Mouse (Mus musculus): ENCODE data around the gene Mast1. TPM values are rescaled to one million over a fixed set of nuclear protein-coding genes. Genes with fewer than 3 reads are reported as not detected.

Mast1 gene
- polyA plus RNA-seq, 1 experiment from 2014 or later = 79.8 TPM

GRCm38 (mm10) chr8:84915269-84915668 is 21.9 kb downstream of the Mast1 start:
- peaks cover 81% of the 10 kb centered on the region for H3K36me3 ChIP-seq (ENCODE audit: control insufficient read depth, insufficient read depth, low read length)
- ATAC-seq (ENCODE audit: low read depth) = no peak
- H3K27me3 ChIP-seq (ENCODE audit: control insufficient read depth, insufficient read depth, low read length) = peaks cover 28% of the 10 kb centered on the region
- no peak overlapping the region for H3K9ac ChIP-seq (replicated peaks; ENCODE audit: low read depth, low read length)
- no peaks in the 10 kb centered on the region for H3K4me1 ChIP-seq (ENCODE audit: control insufficient read depth, insufficient read depth, low read length)
- no peak overlapping the region for H3K27ac ChIP-seq (ENCODE audit: low read depth, low read length)
- no peaks in the 10 kb centered on the region for H3K9me3 ChIP-seq (ENCODE audit: control insufficient read depth, low read length)
- H3K4me3 ChIP-seq (ENCODE audit: low read depth, low read length) = no peak overlapping the region
- no peak overlapping the region for H3K4me2 ChIP-seq (ENCODE audit: low read depth, low read length)
- 79% methylated on average over 8 of the region's 8 CpGs for WGBS

- H3K36me3 ChIP-seq (ENCODE audit: control insufficient read depth, insufficient read depth, low read length) = peaks cover 70% of the 10 kb centered on the region
- ATAC-seq (ENCODE audit: low read depth) = no peak
- H3K9ac ChIP-seq (replicated peaks; ENCODE audit: low read depth, low read length) = no peak overlapping the region
- H3K9me3 ChIP-seq (ENCODE audit: control insufficient read depth, low read length) = no peaks in the 10 kb centered on the region
- H3K4me3 ChIP-seq (ENCODE audit: low read depth, low read length) = no peak overlapping the region
- H3K27me3 ChIP-seq (ENCODE audit: control insufficient read depth, insufficient read depth, low read length) = peaks cover 28% of the 10 kb centered on the region
- H3K4me2 ChIP-seq (ENCODE audit: low read depth, low read length) = no peak overlapping the region
- H3K27ac ChIP-seq (ENCODE audit: low read depth, low read length) = no peak overlapping the region
- H3K4me1 ChIP-seq (ENCODE audit: control insufficient read depth, insufficient read depth, low read length) = no peaks in the 10 kb centered on the region
- 35% methylated on average over 4 of the region's 4 CpGs for WGBS
These were observed 23.2 kb downstream of the Mast1 start for GRCm38 (mm10) chr8:84913960-84914359.

GRCm38 (mm10) chr8:84913502-84913900 is 23.7 kb downstream of the Mast1 start:
- WGBS = 20% methylated on average over 9 of the region's 9 CpGs
- Histone ChIP-seq H3K9ac (replicated peaks; ENCODE audit: low read depth, low read length) (no peak overlapping the region), H3K4me2 (ENCODE audit: low read depth, low read length) (peak overlapping the region; percentile 40), H3K27ac (ENCODE audit: low read depth, low read length) (no peak overlapping the region), H3K36me3 (ENCODE audit: control insufficient read depth, insufficient read depth, low read length) (peaks cover 67% of the 10 kb centered on the region), H3K4me1 (ENCODE audit: control insufficient read depth, insufficient read depth, low read length) (no peaks in the 10 kb centered on the region), H3K9me3 (ENCODE audit: control insufficient read depth, low read length) (no peaks in the 10 kb centered on the region), H3K27me3 (ENCODE audit: control insufficient read depth, insufficient read depth, low read length) (peaks cover 28% of the 10 kb centered on the region), H3K4me3 (ENCODE audit: low read depth, low read length) (no peak overlapping the region)
- no peak for ATAC-seq (ENCODE audit: low read depth)

GRCm38 (mm10) chr8:84912895-84913501 is 24.2 kb downstream of the Mast1 start:
- Histone ChIP-seq H3K9ac (replicated peaks; ENCODE audit: low read depth, low read length) (no peak overlapping the region), H3K4me3 (ENCODE audit: low read depth, low read length) (peak overlapping the region; percentile 10; the same call in 1 of the 2 replicates), H3K4me2 (ENCODE audit: low read depth, low read length) (peak overlapping the region; percentile 40), H3K9me3 (ENCODE audit: control insufficient read depth, low read length) (no peaks in the 10 kb centered on the region), H3K4me1 (ENCODE audit: control insufficient read depth, insufficient read depth, low read length) (no peaks in the 10 kb centered on the region), H3K27me3 (ENCODE audit: control insufficient read depth, insufficient read depth, low read length) (peaks cover 28% of the 10 kb centered on the region), H3K36me3 (ENCODE audit: control insufficient read depth, insufficient read depth, low read length) (peaks cover 62% of the 10 kb centered on the region), H3K27ac (ENCODE audit: low read depth, low read length) (no peak overlapping the region)
- WGBS = 4% methylated on average over 55 of the region's 55 CpGs
- no peak for ATAC-seq (ENCODE audit: low read depth)

- H3K27ac ChIP-seq (ENCODE audit: low read depth, low read length) = no peak overlapping the region
- WGBS = 22% methylated on average over 27 of the region's 27 CpGs
- peaks cover 56% of the 10 kb centered on the region for H3K36me3 ChIP-seq (ENCODE audit: control insufficient read depth, insufficient read depth, low read length)
- ATAC-seq (ENCODE audit: low read depth) = no peak
- H3K9ac ChIP-seq (replicated peaks; ENCODE audit: low read depth, low read length) = no peak overlapping the region
- no peaks in the 10 kb centered on the region for H3K4me1 ChIP-seq (ENCODE audit: control insufficient read depth, insufficient read depth, low read length)
- peaks cover 28% of the 10 kb centered on the region for H3K27me3 ChIP-seq (ENCODE audit: control insufficient read depth, insufficient read depth, low read length)
- no peaks in the 10 kb centered on the region for H3K9me3 ChIP-seq (ENCODE audit: control insufficient read depth, low read length)
- no peak overlapping the region for H3K4me2 ChIP-seq (ENCODE audit: low read depth, low read length)
- H3K4me3 ChIP-seq (ENCODE audit: low read depth, low read length) = no peak overlapping the region
These were observed 24.8 kb downstream of the Mast1 start for GRCm38 (mm10) chr8:84912391-84912790.

GRCm38 (mm10) chr8:84911854-84912253 is 25.3 kb downstream of the Mast1 start:
- 79% methylated on average over 9 of the region's 9 CpGs for WGBS
- no peak for ATAC-seq (ENCODE audit: low read depth)
- Histone ChIP-seq H3K4me3 (ENCODE audit: low read depth, low read length) (no peak overlapping the region), H3K9ac (replicated peaks; ENCODE audit: low read depth, low read length) (no peak overlapping the region), H3K36me3 (ENCODE audit: control insufficient read depth, insufficient read depth, low read length) (peaks cover 51% of the 10 kb centered on the region), H3K4me1 (ENCODE audit: control insufficient read depth, insufficient read depth, low read length) (no peaks in the 10 kb centered on the region), H3K9me3 (ENCODE audit: control insufficient read depth, low read length) (no peaks in the 10 kb centered on the region), H3K27ac (ENCODE audit: low read depth, low read length) (no peak overlapping the region), H3K27me3 (ENCODE audit: control insufficient read depth, insufficient read depth, low read length) (peaks cover 28% of the 10 kb centered on the region), H3K4me2 (ENCODE audit: low read depth, low read length) (no peak overlapping the region)

GRCm38 (mm10) chr8:84910551-84910950 is 26.6 kb downstream of the Mast1 start:
- H3K27me3 ChIP-seq (ENCODE audit: control insufficient read depth, insufficient read depth, low read length) = peaks cover 23% of the 10 kb centered on the region
- no peak overlapping the region for H3K4me3 ChIP-seq (ENCODE audit: low read depth, low read length)
- H3K27ac ChIP-seq (ENCODE audit: low read depth, low read length) = no peak overlapping the region
- peaks cover 38% of the 10 kb centered on the region for H3K36me3 ChIP-seq (ENCODE audit: control insufficient read depth, insufficient read depth, low read length)
- WGBS = 93% methylated on average over 6 of the region's 6 CpGs
- H3K4me2 ChIP-seq (ENCODE audit: low read depth, low read length) = no peak overlapping the region
- no peaks in the 10 kb centered on the region for H3K4me1 ChIP-seq (ENCODE audit: control insufficient read depth, insufficient read depth, low read length)
- H3K9me3 ChIP-seq (ENCODE audit: control insufficient read depth, low read length) = no peaks in the 10 kb centered on the region
- H3K9ac ChIP-seq (replicated peaks; ENCODE audit: low read depth, low read length) = no peak overlapping the region
- no peak for ATAC-seq (ENCODE audit: low read depth)

- no peak overlapping the region for H3K4me2 ChIP-seq (ENCODE audit: low read depth, low read length)
- H3K4me1 ChIP-seq (ENCODE audit: control insufficient read depth, insufficient read depth, low read length) = no peaks in the 10 kb centered on the region
- no peak overlapping the region for H3K4me3 ChIP-seq (ENCODE audit: low read depth, low read length)
- H3K27ac ChIP-seq (ENCODE audit: low read depth, low read length) = no peak overlapping the region
- ATAC-seq (ENCODE audit: low read depth) = no peak
- H3K9ac ChIP-seq (replicated peaks; ENCODE audit: low read depth, low read length) = no peak overlapping the region
- WGBS = 86% methylated on average over 5 of the region's 5 CpGs
- H3K27me3 ChIP-seq (ENCODE audit: control insufficient read depth, insufficient read depth, low read length) = peaks cover 17% of the 10 kb centered on the region
- no peaks in the 10 kb centered on the region for H3K9me3 ChIP-seq (ENCODE audit: control insufficient read depth, low read length)
- H3K36me3 ChIP-seq (ENCODE audit: control insufficient read depth, insufficient read depth, low read length) = peaks cover 35% of the 10 kb centered on the region
These were observed 27.2 kb downstream of the Mast1 start for GRCm38 (mm10) chr8:84909949-84910348.

- no peaks in the 10 kb centered on the region for H3K4me1 ChIP-seq (ENCODE audit: control insufficient read depth, insufficient read depth, low read length)
- no peaks in the 10 kb centered on the region for H3K9me3 ChIP-seq (ENCODE audit: control insufficient read depth, low read length)
- H3K36me3 ChIP-seq (ENCODE audit: control insufficient read depth, insufficient read depth, low read length) = peaks cover 34% of the 10 kb centered on the region
- ATAC-seq (ENCODE audit: low read depth) = peak; percentile 19
- H3K27me3 ChIP-seq (ENCODE audit: control insufficient read depth, insufficient read depth, low read length) = peaks cover 15% of the 10 kb centered on the region
- H3K27ac ChIP-seq (ENCODE audit: low read depth, low read length) = no peak overlapping the region
- H3K9ac ChIP-seq (replicated peaks; ENCODE audit: low read depth, low read length) = no peak overlapping the region
- peak overlapping the region; percentile 59 for H3K4me2 ChIP-seq (ENCODE audit: low read depth, low read length)
- peak overlapping the region; percentile 33 for H3K4me3 ChIP-seq (ENCODE audit: low read depth, low read length)
- 50% methylated on average over 20 of the region's 20 CpGs for WGBS
These were observed 27.9 kb downstream of the Mast1 start for GRCm38 (mm10) chr8:84909162-84909767.
